Mouse (Mus musculus): Measurements from ENCODE around the gene Unc5cl.

DNA sequence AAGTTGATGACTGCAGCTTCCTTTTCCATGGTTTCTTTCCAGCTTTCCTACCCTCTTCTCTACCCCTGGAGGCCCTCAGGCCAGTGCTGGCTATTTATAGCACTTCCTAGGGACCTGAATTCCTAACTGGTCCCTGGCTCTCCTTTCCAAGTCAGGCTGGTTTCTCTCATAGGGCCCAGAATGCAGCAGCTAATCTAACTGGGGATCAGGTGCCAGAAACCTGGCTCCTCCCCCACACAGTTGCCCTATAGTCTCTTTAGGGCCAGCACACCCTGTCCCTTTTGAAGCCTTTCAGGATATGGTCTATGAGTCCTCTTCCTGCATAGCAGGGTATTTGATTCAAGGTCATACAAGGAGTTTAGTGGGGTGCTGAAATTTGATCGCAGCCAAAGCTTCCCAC, 18.2 kb upstream of the Unc5cl start:
- TF ChIP-seq CTCF (IDR thresholded peaks at IDR 0.05) (no peak), POLR2A (IDR thresholded peaks at IDR 0.05; ENCODE audit: insufficient read depth, low read depth, low read length) (no peak)
